Mouse (Mus musculus) adrenal gland, postnatal 14 days (tissue): Measurements from ENCODE around the gene Capns2. TPM values are rescaled to one million over a fixed set of nuclear protein-coding genes. Genes with fewer than 3 reads are reported as not detected.
"Not testable (repeated sequence)": the region's sequence is repeated elsewhere in the genome, so short reads cannot be mapped to it uniquely, and the experiment has no call there.

Source experiments
- DNase-seq: peaks from one replicate; pipeline ENCODE4 v3.0.0; 2021; ENCODE audit warnings: mixed read lengths
- long read RNA-seq, 2 experiments: library from polyadenylated mRNA; stranded (forward); transcript quantifications; one replicate each; pipeline ENCODE4 v2.0.0; 2021
- total RNA-seq: library from RNA; stranded (reverse); gene quantifications from 2 replicates; pipeline ENCODE4 v1.2.3, GENCODE M21; 2021

Gene Capns2
- total RNA-seq, result 0.64 TPM in 1 of 2 replicates, not detected in the other
- long read RNA-seq, experiment 1, result 0 reads
- long read RNA-seq, experiment 2, result 0 reads

DNA sequence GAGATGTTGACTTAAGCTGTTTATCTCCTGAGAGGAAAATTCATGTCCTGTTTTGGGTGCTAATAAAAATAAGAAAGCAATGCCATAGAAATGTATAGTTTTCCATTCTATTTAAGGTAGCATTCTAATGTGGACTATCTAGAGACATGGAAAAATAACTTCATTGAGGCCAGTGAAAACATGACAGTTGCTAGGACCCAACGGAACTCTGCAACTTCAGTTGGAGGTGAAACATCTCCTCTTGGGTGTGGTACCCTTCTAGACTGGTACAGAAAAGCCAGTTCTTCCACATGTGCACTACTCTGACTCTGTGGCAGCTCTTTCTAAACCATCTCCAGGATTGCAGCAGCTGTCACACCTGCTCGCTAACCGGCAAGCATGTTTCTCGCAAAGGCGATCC lies at the start of gene Capns2:
Gene Capns2, plus strand, starts transcription at position 301 of the 400 bp plus-strand sequence.
- no peak for DNase-seq

DNA sequence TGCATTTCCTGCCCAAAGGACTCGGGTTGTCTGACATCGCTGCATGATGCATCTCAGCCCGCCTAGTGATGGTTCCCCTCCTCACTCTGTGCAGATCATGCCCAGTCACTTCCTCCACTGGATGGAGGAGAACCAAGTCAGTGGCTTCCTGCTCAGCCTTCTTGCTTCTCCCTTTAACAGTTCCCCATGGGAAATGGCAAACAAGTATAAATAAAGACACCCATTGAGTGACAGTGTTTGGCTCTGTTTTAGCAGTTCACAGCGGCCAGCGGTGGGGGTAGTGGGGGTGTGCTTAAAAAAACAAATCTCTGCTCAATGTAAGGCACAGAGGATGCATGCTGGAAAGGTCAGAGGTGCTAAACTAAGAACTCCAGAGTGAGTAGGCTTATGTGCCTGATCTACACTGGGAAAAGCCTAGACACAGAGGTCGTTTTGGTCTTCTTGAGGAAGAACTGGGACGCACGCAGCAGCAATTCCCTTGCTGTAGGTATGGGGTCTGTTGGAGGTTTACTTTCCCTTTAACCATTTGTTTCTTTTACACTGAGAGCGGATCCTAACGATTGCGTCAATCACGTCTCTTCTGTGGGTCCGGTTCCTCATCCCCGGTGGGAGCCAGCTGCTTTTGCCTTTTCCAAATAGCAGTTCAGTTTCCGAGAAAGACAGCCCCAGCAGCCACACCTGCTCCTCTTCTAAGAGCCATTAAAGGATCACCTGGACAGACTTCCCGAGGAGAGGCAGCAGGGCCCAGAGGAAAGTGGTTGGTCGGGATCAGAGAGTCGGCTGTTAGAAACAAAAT lies 47.8 kb upstream of the Capns2 start:
- no peak for DNase-seq

DNA sequence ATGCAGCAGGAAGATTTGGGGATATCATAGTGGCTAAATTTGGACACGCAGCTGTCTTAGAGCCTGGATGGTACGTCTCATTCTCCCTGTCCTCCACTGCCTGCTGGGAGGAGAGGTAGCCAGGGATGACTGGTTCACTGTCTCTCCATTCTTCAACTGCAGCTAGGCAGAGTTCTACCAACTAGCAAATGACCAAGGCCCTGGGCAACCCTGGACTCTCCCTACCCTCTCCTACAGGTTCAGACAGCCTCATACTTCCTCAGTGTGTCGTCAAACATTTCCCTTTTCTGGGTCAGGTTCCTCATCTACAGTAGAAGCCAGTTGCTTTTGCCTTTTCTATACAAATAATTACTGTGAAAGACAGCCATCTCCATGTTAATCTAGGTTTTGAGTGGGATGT lies 46.5 kb upstream of the Capns2 start:
- DNase-seq, result no peak

DNA sequence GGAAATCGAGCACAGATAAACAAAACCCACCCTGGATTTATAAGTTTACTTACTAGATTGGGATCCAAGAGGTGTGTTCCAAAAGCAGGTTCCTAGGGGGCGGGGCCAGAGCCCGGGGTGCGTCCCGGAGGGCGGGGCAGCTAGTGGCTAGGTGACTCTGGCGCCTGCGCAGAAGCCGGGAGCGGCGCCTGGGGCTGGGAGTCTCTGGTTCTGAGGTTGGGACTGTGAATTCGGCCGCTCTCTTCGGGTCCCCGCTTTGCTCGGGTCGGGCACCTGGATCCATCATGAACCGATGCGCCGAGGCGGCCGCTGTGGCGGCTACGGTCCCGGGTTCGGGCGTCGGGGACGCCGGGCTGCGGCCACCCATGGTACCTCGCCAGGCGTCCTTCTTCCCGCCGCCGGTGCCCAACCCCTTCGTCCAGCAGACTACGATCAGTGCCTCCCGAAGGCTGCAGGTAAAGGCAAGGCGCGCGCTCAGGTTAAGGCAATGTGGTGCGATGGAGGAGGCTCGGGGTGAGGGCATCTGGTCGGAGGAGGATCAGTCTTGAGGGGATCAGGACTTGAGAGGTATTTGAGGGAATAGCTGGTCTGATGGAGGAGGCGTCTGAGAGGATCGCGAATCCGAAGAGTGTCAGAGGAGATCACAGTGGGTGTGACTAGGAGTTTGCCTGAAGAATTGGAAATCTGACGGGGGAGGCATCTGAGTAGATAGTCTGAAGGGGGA lies 45.9 kb upstream of the Capns2 start, which contains the start of gene Lpcat2:
Gene Lpcat2, plus strand, starts transcription at position 169 of the 724 bp plus-strand sequence.
- DNase-seq, result peak; percentile 83

DNA sequence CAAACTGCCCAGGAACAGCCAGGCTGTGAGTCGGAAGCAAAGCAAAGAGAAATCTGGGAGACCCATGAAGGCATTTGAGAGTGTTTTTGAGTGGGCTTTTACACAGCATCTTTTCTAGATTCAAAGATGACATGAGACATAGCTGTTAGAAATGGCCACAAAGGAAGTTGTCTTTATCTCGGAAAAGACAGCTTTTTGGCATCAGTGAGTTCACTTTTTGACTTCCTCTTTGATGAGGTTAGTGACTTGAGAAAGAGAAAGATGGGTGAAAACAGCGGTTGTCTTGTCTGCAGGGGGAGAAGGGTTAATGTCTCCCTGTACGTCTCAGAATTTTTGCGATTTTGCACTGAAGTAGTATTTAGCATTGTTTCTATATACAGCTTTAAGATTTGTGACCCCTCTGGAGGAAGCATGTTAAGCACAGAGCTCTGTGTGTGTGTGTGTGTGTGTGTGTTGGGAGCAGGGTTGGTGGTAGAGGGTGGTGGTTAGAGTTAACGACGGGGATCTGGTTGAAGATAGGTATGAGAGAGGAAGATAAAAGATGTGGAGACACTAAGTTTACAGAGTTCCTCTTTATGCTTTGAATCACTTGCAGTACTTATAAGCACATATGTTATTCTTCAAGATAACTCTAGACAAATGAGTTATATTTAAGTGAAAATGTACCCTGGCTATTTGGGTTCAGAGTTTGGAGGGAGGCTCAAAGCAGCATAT lies 44.8 kb upstream of the Capns2 start:
- no peak for DNase-seq

DNA sequence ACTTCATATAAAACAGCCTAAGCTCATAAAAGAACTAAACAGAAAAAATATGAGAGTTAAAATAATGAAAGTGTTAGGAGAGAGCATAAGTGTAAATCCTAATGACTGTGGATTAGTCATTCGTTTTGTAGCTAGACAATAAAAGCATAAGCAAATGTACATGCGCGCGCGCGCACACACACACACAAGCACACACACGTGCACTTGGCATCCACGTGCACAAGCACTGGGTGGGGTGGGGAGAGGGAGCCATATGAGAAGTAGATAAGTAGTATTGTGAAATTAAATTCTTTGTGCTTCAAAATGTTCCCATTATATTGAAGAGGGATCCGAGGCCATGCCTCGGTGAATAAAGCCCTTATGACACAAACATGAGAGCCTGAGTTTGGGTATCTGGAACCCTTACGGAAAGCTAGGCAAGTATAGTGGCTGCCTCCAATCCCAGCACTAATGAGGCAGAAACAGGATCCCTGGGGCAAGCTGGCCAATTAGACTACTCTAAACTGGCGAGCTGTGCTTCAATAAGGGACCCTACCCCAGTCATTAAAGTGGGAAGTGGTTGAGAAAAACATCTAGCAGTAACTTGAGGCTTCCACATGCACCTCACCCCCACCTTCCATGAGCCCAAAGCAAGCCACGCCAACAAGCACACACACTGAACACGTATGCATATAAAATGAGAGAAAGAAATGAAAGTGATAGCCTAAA lies 42.6 kb upstream of the Capns2 start:
- no peak for DNase-seq

DNA sequence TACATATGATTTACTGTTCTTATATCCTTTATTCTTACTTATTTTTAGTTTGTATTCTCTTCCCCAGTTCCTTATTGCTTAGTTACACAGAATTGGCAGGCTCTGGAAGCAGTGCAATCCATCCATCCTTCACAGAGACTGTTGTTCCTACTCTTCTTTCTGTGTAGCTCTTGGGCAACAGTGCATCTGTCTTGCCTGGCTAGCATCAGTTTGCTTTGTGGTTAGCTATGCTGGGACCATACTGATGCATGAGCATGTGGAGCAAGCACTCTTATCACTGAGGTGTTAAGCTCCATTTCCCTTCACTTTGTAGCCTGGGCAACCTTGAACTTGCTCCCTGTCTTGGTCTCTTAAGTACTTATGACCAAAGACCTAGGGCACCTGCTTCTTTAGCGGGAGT lies 39.2 kb upstream of the Capns2 start:
- DNase-seq, result no peak

DNA sequence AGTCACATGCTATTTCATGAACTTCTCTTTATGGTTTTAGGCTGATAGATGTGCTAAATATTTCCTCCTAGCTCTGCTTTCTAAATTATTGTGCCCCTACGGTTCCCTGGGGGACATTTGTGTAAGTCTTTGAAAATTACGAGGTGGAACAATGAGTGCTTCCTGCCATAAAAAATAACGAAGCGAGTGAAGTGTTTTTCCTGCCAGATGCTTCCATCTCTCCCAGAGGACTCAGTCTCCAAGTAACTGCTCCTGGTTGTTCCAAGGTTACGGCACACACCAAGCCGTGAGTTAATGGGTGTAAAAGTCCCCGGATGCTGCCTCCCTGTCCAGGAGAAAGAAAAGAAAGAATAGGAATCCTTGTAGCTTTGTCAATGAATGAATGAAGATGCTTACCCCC lies 30.9 kb upstream of the Capns2 start:
- no peak for DNase-seq

DNA sequence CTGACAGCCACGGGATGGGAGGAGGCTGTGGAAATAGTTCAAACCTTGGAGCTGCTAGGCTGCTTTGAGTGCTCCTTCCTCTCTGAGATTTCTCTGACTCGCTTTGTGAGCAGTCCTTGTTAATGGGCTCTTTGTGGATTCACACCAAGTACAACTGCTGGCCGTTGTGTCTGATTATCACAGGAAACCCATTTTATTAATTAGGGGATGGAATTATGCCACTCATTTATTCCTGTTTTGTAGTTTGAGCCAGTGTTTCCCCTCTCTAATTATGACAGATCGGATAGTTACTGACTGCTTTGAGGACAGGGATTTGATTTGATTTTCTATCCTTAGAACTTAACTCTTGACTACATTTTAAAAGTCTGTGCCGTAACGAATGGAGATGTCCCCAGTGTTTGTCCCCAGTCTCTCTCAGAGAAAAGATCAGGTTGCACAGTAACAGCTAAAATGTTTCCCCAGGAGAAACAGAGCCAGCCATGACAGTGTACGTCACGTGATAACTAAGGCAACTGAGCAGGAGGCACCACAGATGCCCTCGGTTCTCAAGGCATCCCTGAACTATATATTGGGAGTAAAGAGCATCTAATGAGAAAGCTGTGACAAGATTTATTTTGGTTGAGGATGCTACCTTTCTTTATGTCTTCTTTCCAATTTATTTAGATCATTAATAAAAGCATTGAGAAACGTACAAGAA lies 29.0 kb upstream of the Capns2 start:
- DNase-seq, result no peak

DNA sequence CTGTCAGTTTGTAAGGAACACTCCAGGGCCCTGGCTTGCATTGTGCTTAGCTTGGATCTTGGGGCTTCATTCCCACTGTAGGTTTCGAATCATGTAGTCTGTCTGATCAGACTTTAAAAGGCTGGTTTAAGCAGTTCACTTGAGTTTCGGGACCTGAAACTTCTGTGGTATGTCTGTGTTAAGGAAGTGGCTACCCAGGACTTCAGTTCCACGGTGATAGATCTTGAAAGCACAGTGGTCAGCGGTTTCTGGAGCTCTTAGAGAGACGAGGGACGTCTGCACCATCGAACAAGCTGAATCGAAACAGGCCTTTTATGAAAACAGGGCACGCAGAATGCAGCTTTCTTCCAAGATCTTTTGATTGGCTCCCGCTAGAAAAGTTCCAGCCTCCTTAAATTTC lies 25.4 kb upstream of the Capns2 start:
- no peak for DNase-seq

DNA sequence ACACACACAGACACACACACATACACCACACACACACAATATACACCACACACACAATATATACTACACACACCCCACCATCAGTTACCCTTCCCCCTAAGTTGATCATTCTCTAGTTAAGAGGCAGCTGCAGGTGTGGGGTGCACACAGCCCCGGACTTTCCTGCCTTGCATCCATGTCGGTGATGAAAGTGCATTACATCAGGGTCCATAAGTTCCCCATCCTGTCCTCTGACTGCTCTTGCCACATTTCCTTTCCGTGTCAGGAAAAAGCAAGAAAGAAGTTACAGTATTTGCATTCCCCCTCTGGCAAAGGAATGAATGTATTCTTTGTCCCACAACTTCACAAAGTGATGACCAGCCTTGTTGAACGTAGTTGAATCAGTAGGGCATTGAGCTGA lies 20.0 kb upstream of the Capns2 start:
- DNase-seq, result no peak

DNA sequence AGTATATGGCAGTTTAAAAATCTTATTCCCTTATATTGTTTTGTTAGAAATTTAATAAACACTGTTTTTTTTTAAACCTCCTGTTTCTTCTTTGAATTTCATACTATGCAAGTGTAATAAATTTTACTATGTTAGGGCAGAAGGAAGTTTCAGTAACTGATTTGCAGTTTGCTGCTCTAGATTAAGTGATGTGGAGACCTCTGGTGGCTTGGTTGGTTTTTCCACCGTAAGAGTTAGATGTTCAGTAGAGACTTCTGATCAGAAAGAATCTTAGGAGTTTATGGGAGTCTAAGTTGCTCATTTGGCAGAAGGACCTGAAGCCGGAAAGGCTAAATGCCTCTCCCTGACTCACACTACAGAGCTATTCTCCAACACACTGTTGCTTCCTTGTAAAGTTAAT lies 17.4 kb upstream of the Capns2 start:
- peak; percentile 19 for DNase-seq

DNA sequence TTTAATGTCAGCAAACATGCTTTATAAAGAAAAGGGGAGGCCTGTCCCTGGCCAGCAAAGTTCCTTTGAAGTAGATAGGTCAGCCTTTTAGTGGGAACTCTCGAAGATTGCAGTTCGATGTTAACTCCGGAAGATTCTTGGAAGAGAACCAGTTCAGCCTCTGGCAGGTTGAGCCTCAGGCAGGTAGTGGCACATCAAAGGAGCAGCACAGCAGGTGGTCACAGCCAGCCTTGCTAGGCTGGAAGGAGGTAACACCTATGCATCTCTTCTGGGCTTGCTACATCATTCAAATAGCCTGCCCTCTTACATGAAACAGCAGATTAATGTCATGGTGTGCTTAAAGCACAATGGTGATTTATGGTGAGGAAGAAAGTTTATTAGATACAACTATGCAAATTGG lies 9.0 kb upstream of the Capns2 start:
- not testable (repeated sequence) for DNase-seq

DNA sequence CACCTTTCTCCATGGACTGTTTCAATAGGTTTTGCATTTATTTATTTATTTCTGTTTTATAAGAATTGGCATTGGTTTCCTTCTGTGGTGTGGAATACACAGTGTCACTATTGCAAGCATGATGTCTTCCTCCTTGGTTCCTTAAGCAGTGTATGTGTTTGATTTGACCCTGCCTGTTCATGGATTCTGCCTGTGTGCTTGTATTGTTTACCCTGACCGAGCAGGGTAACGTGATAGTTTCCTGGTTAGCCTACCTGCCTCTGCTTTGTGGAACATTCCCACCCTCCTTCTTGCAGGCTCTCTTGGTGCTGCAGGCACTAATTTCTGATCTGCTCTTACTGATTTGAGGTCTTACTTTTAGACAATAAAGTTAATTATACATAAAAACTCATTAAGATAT lies 7.3 kb upstream of the Capns2 start:
- no peak for DNase-seq

DNA sequence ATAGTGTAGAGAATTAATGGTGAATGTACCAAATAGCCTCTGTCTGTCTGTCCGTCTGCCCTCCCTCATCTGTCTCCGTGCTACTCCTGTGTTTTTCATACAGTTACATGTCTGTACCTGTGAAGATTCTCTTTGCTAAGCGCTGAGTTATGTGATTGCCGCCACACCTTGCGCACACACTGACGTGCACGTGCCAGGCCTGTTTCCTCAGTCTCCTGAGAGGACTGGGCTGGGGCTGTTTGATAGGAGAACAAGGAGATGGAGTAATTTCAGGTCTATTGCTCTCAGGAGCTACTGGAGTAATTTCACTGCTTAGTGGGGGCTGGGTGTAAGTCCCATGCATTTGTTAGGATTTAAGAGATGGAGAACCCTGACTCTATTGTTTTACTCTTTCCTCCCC lies 6.2 kb upstream of the Capns2 start:
- DNase-seq, result no peak

DNA sequence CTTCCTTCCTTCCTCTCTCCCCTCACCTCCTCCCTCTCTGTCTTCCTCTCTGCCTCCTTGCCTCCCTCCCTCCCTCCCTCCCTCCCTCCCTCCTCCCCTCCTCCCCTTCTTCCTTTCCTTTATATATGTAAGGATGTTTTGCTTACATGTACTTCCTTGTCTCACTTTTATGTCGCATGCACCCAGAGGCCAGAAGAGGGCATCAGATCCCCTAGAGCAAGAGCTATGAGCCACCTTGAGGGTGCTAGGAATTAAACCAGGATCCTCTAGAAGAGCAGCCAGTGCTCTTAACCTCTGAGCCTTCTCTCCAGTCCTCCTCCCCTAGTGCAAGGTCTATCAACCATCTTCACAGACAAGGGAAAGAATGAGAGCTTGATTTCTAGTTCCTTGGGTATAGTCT lies 5.2 kb upstream of the Capns2 start:
- DNase-seq, result no peak

DNA sequence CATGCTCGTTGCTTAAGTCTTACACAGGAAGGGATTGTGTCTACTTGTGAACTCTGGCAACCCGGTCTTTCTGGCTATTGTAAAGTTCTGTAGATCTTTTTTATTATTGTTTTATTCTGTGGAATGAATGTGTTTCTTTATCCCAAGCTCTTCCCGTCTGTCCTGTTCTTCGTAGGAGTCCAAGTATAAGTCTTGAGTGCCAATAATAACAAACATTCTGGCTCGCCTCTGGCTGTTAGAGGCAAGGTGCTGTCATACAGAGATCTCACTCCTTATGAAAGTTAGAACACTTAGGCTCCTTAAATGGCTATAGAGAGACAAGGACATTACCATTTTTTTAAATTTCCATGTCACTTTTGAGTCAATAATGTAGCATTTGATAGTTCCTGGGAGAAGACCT lies 4.6 kb upstream of the Capns2 start:
- no peak for DNase-seq

DNA sequence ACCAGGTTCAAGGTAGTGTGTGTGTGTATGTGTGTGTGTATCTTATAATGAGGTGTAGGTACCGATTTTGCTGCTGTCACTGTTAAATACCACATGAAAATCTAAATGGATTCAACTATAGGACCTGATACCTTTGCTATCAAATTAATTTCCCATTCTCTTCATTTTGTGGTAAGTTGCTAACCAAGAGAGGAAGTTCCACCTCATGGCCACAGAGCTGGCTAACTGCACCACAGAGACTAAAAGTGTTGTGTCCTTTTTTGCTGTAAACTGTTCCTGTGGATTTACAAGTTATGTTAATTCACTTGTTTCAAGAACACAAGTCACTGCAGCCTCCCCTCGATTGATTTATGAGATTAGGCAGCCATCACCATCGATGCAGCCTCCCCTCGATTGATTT lies 3.4 kb upstream of the Capns2 start:
- no peak for DNase-seq

DNA sequence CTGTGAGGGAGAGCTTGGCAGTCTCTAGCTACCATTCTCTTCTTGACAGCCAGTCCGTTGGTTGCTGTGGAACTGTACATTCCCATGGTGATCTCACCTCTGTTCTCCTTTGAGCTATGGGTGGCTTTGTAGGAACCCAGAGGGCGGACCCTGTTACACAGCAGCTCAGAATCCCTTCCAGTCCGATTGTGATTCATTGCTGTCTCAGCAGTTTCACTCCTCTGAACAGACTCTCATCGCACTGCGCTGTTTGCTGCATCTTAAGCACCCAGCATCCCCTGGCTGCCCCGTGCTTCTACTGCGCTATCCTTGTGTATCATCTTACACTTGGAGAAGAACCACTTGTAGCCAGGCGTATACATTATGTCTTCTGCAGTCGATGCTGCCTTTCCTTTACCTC lies 1.6 kb upstream of the Capns2 start:
- no peak for DNase-seq

DNA sequence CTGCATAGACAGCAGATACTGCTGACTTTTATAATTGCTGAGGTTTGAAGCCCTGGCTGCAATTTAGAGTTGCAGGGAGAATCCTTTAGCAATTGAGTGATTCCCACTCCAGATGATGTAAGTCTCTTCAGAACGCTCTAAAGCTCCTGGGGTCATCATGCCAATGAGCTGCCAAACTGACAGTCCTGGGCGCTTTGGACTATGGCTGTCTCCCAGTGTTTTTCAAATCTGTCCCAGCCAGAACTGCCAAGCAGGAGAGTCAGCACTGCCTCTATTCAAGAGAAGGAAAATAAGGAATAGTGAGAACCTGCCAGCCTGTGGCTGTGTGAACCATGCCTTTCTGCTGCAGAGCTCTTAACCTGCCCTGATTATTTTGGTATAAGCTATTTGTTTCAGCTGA lies 1.8 kb downstream of the Capns2 start:
- DNase-seq, result no peak

DNA sequence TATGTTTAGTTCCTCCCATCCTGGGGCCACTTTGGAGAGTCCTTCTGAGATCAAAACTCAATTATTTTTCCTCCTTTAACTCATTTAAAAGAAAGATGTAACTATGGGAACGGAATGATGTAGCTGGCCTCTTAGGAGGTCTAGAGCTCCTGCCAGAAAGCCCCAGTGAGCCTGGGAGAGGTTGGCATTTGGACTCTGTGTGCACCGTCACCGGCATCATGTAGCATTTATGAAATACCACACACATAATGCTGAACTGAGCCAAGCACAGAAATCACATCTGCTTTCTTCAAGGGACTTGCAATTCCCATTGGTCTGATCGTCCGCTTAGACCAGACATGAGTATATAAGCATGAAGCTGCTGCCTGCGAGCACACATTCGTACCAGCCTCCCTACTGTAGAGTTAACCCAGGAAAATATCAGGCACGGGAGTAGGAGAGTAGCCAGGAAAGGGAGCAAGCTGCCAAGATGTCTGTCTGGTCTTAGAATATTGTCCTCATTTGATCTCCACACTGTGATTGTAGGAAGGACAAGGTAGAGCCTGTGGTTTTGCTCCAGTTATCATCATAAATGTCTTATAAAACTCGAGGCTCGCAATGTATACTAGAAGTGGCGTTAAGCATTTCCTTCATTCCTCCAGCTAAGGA lies 2.4 kb downstream of the Capns2 start:
- no peak for DNase-seq
